Mouse (Mus musculus): Measurements from ENCODE around the gene Serpini2. TPM values are rescaled to one million over a fixed set of nuclear protein-coding genes. Genes with fewer than 3 reads are reported as not detected.

The Serpini2 gene
- polyA plus RNA-seq, 1 experiment from 2014 or later, result not detected

DNA sequence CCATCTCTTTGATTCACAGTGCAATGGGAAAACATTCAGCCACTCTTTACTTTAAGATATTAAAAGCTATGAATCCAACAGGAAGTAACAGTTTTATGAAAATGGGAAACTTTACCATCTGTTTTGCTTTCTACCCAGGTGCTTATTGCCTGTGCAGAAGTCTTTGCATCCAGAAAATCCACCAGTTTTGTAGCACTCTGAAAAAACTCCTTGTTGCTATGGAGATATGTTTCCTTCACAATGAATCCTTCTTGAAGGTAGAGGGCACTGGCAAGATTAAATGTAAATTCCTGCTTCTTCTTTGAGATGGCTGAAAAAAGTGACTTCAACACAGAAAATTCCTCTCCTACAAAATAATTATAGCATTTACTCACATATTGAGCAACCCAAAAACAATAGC, 10.5 kb downstream of the Serpini2 start:
- H3K9me3 ChIP-seq, result no peaks in the 10 kb centered on the region
- no peaks in the 10 kb centered on the region for H3K36me3 ChIP-seq (replicated peaks)
- ATAC-seq (ENCODE audit: low FRiP score), result no peak
- H3K27me3 ChIP-seq, result no peaks in the 10 kb centered on the region
- no peak overlapping the region for H3K9ac ChIP-seq
- no peak overlapping the region for H3K4me2 ChIP-seq
- no peak overlapping the region for H3K4me3 ChIP-seq (replicated peaks)
- H3K27ac ChIP-seq, result no peak overlapping the region
- H3K4me1 ChIP-seq, result no peaks in the 10 kb centered on the region

DNA sequence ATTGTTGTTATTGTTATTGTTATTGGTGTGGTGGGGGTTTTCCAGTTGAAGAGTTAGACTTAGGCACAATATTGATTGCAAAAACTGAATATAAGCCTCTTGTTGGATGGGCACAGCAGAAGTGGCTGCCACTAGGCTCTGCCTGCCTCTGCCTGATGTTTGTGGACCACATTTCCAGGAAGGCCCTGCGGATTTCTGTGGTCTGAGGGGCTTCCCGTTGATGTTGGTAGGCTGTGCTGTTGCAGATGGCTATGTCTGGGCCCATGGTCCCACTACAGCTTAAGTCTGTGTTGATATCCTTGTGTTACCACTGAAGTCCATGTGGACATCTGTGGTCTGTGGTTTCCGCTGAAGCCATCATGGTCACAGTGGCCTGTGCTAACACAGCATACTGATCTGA, 50.2 kb downstream of the Serpini2 start:
- Histone ChIP-seq H3K4me2 (no peak overlapping the region), H3K4me3 (replicated peaks) (no peak overlapping the region), H3K4me1 (no peaks in the 10 kb centered on the region), H3K9ac (no peak overlapping the region), H3K27me3 (no peaks in the 10 kb centered on the region), H3K27ac (no peak overlapping the region), H3K36me3 (replicated peaks) (no peaks in the 10 kb centered on the region), H3K9me3 (no peaks in the 10 kb centered on the region)
- ATAC-seq (ENCODE audit: low FRiP score), result peak; percentile 33; the same call in 1 of the 2 replicates
- 73% methylated on average over 3 of the region's 3 CpGs for WGBS

DNA sequence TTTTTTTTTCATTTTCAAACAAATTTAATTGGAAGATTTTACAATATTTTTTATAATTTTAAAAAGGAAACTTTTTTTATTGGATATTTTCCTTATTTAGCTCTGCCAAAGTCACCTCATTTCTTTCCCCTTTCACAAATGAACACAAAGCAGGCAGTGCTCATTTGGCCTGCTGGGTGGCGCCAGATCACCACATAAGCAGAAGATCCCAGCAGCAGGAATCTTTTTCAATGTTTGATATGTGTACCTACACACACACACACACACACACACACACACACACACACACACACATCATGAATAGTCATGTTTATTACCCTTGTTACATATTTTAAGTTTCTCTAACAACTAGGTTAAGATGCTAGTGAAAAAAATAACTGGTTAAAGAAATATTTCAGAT, 50.7 kb downstream of the Serpini2 start:
- Histone ChIP-seq H3K4me2 (no peak overlapping the region), H3K9me3 (no peaks in the 10 kb centered on the region), H3K27me3 (no peaks in the 10 kb centered on the region), H3K9ac (no peak overlapping the region), H3K4me1 (no peaks in the 10 kb centered on the region), H3K27ac (no peak overlapping the region), H3K36me3 (replicated peaks) (no peaks in the 10 kb centered on the region), H3K4me3 (replicated peaks) (no peak overlapping the region)
- 0% methylated on average over 1 of the region's 1 CpGs for WGBS
- ATAC-seq (ENCODE audit: low FRiP score), result peak; percentile 81; the same call in 1 of the 2 replicates

DNA sequence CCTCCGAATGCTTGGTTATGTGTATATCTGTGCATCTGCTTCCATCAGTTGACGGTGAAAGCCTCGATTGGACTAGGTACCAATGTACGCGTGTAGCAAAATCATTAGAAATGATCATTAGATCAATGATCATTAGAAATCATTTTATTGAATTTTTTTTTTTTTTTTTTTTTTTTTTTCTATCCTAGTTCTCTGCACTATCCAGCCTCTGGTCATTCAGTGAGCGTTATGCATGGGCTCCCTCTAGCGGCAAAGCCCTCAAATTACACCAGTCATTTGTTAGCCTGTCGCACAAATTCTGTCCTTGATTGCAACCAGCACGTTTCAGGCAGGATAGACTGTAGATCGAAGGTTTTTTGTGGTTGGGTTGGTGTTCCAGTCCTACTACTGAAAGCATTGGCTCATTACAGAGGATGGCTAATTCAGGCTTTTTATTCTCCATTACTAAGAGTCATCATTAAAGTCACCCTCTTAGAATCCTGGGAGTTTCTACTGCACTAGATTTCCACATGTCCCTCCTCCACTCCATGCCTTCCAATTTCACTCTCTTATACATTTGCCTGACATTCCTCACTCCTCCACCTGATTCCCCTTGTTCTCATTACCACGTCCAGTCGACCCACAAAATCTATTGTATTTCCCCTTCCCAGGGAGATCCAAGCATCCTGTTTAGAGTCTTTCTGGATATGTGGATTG, 66.9 kb downstream of the Serpini2 start:
- peak; percentile 71 for ATAC-seq (ENCODE audit: low FRiP score)
- H3K4me3 ChIP-seq (replicated peaks), result no peak overlapping the region
- H3K9me3 ChIP-seq, result no peaks in the 10 kb centered on the region
- H3K4me2 ChIP-seq, result no peak overlapping the region
- 39% methylated on average over 12 of the region's 12 CpGs for WGBS
- no peaks in the 10 kb centered on the region for H3K4me1 ChIP-seq
- H3K27ac ChIP-seq, result no peak overlapping the region
- no peaks in the 10 kb centered on the region for H3K36me3 ChIP-seq (replicated peaks)
- H3K9ac ChIP-seq, result no peak overlapping the region
- no peaks in the 10 kb centered on the region for H3K27me3 ChIP-seq

Other genes starting within 250 kb of the Serpini2 start
- gene Zbbx, start 105.0 kb downstream of the Serpini2 start, polyA plus RNA-seq (2016; fragmentation: Nextera tagmentation; extraction: Ambion mirVana), result 0.41 and 0.47 TPM in 2 replicates
- not detected in 2 replicates for gene Wdr49, start 212.1 kb upstream of the Serpini2 start, polyA plus RNA-seq (2016; fragmentation: Nextera tagmentation; extraction: Ambion mirVana)